Mouse (Mus musculus) R1 (cell line): ENCODE measurements around the gene Chrna10.

Source experiments
- DNase-seq: peaks from one replicate; pipeline ENCODE4 v3.0.0-alpha.2; 2018; ENCODE audit warnings: low read depth, low spot score

Chrna10 gene

GRCm38 (mm10) chr7:102116579-102117331, at the start of gene Chrna10:
TSS of gene Chrna10 (minus strand) at chr7:102116828.
- DNase-seq: no peak

- no peak for DNase-seq
Observed at GRCm38 (mm10) chr7:102153691-102154090, 37.1 kb upstream of the Chrna10 start.

GRCm38 (mm10) chr7:102137898-102138297, 21.3 kb upstream of the Chrna10 start:
- no peak for DNase-seq

GRCm38 (mm10) chr7:102137464-102137863, 20.8 kb upstream of the Chrna10 start:
- peak; percentile 67 for DNase-seq

- peak; percentile 72 for DNase-seq
Observed at GRCm38 (mm10) chr7:102132395-102132794, 15.8 kb upstream of the Chrna10 start.

GRCm38 (mm10) chr7:102120326-102120725, 3.7 kb upstream of the Chrna10 start:
- no peak for DNase-seq

GRCm38 (mm10) chr7:102117382-102117781, 754 bp upstream of the Chrna10 start:
- no peak for DNase-seq

- DNase-seq: peak; percentile 39
Observed at GRCm38 (mm10) chr7:102113151-102113729, 3.4 kb downstream of the Chrna10 start.

GRCm38 (mm10) chr7:102109746-102110145, 6.9 kb downstream of the Chrna10 start:
- DNase-seq: no peak

GRCm38 (mm10) chr7:102109171-102109570, 7.5 kb downstream of the Chrna10 start, which contains the start of gene Art5:
TSS of gene Art5 (minus strand) at chr7:102109489.
- DNase-seq: no peak

GRCm38 (mm10) chr7:102108206-102108605, 8.4 kb downstream of the Chrna10 start:
- DNase-seq: no peak

- DNase-seq: peak; percentile 53
Observed at GRCm38 (mm10) chr7:102106700-102107141, 9.9 kb downstream of the Chrna10 start.

GRCm38 (mm10) chr7:102104126-102104525, 12.5 kb downstream of the Chrna10 start:
- DNase-seq: no peak

GRCm38 (mm10) chr7:102103555-102103954, 13.1 kb downstream of the Chrna10 start:
- DNase-seq: no peak

GRCm38 (mm10) chr7:102102696-102103095, 13.9 kb downstream of the Chrna10 start:
- peak; percentile 77 for DNase-seq

GRCm38 (mm10) chr7:102102241-102102640, 14.4 kb downstream of the Chrna10 start:
- DNase-seq: no peak

GRCm38 (mm10) chr7:102101487-102101886, 15.1 kb downstream of the Chrna10 start, which contains the start of gene Art1:
TSS of gene Art1 (plus strand) at chr7:102101743.
- DNase-seq: no peak

- no peak for DNase-seq
Observed at GRCm38 (mm10) chr7:102100868-102101267, 15.8 kb downstream of the Chrna10 start.

- peak; percentile 88 for DNase-seq
Observed at GRCm38 (mm10) chr7:102099760-102100661, 16.6 kb downstream of the Chrna10 start.

GRCm38 (mm10) chr7:102087336-102087735, 29.3 kb downstream of the Chrna10 start:
- no peak for DNase-seq

- no peak for DNase-seq
Observed at GRCm38 (mm10) chr7:102084041-102084696, 32.5 kb downstream of the Chrna10 start.
